Mouse (Mus musculus) monocyte, adult 2 months (primary cell): ENCODE results near the gene BC051665.
A peak's percentile ranks its signal among the peaks of the same experiment; 100 is the strongest.

Experiments
- DNase-seq, 2 experiments: peaks; one replicate each; pipeline ENCODE4 v3.0.0; 2022; ENCODE audit warnings: low spot score in 2 of 2, low read depth in 1 of 2

Gene BC051665

DNA sequence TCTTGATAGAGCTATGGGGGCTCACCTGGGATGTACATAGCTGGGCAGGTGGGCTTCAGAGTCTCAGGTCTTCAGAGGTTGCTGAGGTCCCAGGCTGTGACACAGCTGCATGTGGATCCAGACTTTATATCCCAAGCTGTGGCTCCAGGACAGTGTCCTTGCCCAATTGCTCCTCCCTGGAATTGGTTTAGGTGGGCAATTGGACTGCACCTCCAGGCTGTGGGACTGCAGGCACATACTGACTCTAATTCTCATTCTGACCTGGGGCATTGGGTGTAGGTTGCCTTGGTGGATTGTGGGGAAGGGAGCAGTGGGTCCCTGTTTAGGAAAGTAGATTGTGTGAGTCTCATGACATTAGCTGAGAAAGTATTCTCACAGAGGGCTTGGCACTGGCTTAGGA, at the start of gene BC051665:
TSS of gene BC051665 (minus strand) at position 101 of the 400 bp plus-strand sequence.
- DNase-seq = no peak

DNA sequence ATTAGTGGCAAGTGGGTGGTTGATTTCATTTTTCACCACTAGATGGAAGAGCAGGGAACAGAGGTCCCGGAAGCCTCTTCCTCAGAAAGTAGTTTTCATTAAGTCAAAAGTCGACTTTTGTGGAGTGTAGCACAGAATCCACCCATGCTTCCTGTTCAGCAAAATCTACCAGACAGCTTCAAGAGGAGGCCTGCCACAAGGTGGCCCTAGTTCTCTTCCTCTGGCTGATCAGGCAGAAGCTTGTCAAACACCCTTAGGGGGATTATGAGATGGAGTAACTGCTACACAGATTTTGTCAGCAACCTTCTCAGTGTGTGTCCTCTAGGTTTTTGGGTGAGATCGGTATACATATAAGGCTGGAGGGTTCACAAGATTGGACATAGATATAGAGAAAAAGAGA, 39.9 kb upstream of the BC051665 start:
- DNase-seq = no peak

DNA sequence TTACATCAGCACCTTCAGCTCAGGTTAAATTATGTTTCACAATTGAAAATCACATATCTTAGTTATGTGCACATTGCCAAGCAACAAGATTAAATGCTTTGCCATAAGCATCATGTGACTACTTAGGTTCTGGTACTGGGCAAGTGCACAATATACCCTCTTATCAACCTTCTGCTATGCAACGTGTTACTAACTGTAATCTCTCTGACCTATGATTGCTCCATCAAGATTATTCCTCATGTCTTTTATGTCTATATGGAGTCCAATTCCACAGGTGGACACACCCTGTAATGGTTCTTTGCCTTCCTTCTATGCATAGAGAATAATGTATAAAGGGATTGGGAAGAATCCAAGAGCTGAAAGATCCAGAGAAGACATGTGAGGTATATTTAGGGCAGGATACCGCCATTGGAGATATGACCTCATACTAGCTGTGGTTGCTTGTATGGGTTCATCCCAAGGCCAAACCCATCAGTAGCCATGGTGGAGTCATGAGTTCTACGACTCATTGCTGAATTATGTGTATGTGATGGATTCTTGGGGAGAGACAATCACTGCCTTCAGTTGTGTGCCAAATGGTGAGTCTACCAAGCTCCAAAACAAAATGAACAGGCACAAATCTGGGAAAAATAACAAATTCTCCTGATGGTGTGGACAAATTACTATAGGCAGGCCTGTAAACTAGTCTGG, 34.5 kb upstream of the BC051665 start:
- no peak for DNase-seq

DNA sequence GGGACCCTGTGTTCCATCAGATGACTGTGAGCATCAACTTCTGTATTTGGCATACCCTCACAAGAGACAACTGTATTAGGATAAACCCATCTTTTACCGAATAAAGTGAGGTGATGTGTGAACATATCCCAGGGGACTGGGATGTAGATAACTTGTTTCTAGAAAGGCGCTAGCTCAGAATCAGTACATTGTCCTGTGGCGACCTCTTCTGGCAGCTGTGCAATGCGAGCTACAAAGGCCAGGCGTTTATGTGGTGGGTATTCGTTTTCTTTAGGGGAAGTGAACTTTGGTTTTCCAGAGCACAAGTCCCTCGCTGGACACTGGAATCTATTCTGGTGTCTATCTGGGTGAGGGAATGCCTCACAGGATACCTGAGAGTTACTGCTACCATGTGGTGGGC, 33.3 kb upstream of the BC051665 start:
- no peak for DNase-seq

DNA sequence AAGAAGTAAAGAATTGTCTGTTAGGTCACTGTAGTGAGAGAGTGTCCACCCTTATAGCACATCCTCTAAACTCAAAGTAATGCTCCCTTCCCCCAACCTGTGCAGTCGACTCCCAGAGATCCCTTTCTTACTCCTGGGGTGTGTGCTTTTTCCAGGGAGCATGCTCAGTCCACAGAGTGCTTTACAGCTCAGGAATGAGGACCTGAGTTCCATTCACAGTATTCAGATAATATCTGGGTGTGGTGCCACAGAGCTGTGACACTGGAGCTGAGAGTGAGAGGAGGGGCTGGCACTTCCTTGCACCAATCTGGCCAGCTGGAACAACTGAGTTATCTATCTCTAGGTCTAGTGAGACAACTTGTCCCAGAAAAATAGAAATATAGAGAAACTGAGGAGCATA, 27.6 kb upstream of the BC051665 start:
- DNase-seq = no peak

DNA sequence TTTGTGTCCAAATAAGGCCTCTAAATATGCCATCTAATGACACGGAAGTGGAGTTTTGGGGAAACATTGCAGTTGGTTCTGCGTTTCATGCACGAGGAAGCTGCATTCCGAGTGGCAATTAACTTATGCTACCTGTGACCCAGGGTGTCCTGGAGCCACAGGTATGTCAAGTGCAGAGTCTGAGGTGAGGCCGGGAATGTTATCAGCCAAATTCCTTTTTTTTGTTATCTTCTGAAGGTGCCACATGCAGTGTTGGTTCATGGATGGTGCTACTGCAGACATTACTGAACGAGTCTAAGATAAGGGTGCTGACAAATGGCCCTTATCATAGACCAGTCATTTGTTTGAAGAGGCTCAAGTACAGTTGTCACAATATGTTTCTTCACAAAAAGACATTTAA, 26.6 kb upstream of the BC051665 start:
- DNase-seq = no peak

DNA sequence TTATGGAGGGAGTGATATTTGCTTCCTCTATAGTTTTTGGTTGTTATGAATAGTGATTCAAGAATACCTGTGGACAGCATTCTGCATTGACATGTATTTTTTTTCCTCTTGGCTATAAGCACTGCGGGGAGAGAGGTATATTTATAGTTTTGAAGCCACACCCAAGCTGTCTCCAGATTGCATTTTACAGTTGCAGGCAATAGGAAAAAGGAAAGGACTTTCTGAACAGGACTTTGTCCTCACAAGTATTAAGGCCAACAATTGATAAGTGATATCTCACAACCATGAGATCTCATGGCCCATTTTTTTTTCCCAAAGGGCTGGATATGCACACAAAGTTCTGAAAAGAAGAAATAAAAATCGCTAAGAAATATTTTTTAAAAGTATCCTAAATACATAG, 23.5 kb upstream of the BC051665 start:
- DNase-seq = no peak

DNA sequence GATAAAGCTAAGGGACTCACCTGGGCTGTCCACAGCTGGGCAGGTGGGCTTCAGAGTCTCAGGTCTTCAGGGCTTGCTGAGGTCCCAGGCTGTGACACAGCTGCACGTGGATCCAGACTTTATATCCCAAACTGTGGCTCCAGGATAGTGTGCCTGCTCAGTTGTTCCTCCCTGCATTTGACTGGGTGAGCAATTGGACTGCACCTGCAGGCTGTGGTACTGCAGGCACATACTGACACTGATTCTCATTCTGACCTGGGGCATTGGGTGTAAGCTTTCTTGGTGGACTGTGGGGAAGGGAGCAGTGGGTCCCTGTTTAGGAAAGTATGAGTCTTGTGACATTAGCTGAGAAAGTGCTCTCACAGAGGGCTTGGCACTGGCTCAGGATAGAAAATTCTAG, 16.6 kb upstream of the BC051665 start, which contains the start of gene Ctsll3:
TSS of gene Ctsll3 (minus strand) at position 101 of the 400 bp plus-strand sequence.
- DNase-seq = no peak

DNA sequence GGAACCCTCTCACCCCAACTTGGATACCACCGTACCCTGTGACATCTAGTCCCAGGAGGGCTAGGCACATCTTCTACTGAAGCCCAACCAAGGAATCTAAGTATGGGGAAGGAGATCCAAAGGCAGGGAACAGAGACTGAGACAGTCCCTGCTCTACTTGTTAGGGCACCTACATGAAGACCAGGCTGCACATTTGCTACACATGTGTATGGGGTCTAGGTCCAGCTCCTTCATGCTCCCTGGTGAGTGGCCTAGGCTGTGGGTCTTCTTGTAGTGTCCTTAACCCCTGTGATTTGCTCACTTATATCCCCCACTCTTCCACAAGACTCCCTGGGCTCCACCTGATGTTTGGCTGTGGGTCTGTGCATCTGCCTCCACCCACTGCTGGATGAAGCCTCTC, 3.3 kb upstream of the BC051665 start:
- DNase-seq = no peak

DNA sequence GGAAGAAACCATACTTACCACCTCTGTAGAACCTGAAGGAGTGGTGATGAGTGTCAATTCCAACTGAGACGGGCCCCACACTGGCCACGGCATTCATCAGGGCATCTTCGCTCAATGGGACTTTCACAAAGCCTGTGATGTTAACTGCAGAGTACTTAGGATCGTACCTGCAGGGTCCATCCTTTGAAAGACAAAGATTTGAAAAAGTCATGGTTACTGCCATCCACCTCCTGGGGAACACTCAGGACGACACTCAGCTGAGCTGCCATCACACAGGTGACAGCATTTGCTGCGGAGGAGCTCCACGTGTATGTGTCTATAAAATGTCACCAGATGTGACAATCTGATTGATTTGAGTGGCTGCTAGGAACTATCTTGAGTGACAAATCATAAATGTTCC, 2.9 kb downstream of the BC051665 start:
- no peak for DNase-seq

DNA sequence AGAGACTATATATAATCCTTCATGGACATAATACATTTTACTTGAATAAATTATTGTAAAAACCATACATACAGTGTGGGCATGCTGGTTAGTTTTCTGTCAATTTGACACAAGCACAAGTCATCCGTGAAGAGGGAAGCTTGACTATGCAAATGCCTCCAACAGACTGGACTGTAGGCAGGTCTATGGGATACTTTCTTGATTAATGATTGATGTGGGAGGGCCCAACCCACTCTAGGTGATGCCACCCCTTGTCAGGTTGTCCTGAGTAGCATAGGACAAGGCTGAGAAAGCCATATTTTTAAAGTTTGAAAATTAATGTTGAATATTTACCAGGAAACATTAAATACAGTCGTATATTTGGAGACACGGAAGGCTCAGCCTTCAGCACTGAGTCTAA, 5.6 kb downstream of the BC051665 start:
- no peak for DNase-seq

DNA sequence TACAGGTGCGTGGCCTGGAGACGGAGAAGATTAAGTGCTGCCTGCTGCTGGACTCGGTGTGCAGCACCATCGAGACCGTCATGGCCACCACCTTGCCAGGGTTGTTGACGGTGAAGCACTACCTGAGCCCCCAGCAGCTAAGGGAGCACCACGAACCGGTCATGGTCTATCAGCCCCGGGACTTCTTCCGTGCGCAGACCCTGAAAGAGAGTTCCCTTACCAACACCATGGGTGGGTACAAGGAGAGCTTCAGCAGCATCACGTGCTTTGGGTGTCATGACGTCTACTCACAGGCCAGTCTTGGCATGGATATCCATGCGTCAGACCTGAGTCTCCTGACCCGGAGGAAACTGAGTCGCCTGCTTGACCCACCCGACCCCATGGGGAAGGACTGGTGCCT, 25.0 kb downstream of the BC051665 start:
- DNase-seq = no peak

DNA sequence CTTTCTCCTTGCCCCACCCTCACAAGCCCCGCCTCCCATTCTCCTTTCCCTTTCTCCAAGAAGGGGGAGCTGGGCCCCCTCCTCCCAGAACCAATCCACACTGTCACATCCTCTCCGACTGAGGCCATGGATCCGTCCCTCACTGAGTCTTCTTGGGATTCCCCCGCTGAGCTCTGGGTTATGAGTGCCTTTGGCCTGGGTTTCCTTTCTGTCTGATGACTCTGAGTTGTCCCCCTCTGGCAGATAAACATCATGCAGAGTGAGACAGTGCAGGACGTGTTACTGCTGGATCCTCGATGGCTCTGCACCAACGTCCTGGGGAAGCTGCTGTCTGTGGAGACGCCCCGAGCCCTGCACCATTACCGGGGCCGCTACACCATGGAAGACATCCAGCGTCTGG, 25.8 kb downstream of the BC051665 start:
- DNase-seq = no peak

DNA sequence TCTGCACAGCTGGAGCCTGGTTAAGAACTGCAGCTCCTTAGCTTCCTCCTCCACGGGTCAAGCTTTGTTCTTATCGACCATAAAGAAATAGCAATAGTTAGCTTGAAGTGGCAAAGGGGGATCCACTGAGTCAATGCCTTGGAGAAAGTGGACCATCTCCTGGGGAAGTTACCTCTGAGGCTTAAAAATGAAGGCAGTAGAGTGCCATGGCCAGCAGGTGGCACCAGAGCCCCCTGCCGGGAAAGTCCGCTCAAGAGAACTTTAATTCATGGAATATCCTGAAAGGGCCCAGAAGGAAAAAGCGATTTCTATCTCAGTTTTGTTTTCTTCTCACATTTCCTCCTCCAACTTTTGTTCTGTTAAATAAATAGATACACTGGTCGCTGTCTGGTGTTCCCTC, 27.0 kb downstream of the BC051665 start:
- DNase-seq = no peak

DNA sequence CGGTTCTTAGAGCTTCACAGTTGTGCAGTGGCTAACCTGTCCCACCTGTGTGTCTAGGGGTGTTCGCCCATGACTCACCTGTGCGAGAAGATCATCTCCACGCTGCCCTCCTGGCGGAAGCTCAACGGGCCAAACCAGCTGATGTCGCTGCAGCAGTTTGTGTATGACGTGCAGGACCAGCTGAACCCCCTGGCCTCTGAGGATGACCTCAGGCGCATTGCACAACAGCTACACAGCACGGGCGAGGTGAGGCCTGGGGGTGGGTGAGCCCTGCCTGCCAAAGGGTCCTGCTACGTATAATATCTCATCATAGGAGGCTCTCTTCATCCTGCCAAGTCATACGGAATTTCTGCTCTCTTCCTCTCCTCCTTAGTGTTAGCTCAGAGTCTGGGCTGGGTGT, 28.9 kb downstream of the BC051665 start:
- DNase-seq = no peak

DNA sequence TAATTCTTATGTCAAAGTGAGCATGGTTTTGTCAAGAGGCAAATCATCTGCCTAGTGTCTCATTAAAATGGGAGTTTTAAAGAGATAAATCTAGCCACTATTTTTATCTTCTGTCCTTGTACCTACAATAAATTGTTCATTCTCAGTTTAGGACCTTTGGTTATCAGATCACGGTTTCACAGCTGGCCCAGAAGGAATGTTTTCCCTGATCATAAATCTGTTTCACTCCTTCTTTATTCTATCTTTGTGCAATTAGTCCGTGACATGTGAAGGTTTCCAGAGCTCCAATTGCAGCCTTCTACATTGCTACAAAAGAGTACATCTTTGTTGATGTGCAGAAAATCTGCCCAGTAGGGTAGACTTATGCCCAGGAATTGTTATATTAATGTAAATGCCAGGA, 30.9 kb downstream of the BC051665 start:
- DNase-seq = no peak

DNA sequence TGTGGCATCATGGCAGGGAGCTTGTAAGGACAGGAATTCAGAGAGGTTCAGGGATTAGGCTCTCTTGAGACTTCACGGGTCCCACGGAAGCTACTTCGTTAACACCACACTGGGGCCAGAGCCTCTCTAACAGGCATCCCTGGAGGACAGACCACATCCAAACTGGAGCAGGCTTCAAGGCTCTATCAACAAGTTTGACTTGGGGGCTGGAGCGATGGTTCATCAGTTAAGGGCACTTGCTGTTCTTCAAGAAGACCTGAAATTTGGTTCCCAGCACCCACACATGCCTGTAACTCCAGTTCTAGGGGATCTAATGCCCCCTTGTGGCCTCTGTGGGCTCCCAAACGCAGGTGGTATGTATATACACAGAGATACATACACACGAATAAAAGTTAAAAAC, 32.9 kb downstream of the BC051665 start:
- no peak for DNase-seq

DNA sequence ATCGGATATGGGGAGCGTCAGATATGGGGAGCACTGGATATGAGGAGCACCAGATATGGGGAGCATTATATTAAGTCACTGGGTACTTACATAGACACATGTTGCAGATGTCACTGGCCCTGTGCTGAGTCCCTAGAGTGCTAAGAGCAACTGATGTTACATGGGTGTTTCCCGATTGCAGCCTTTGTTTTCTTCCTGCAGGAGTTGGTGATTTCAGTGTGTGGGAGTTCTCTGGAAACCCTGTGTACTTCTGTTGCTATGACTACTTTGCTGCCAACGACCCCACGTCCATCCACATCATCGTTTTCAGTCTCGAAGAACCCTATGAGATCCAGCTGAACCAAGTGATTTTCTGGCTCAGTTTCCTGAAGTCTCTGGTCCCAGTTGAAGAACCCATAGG, 35.2 kb downstream of the BC051665 start:
- DNase-seq = no peak

DNA sequence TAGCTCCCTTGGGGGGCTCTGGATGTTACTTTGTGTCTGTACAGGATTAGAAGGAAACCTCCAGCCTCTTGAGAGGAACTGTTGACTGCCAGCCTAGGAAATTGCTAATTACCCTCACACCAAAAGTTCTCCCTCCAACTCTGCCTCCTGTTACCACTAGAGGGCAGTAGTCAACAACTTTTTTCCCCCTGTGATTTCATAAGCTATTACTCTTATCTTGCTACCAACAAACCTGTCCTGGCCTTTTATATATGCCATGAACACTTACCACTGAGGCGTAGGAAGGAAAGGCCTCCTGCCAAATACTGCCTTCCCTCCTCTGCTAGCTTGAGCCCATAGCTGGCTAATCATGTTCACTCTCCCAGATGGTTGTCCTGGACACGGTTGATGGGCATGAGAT, 37.6 kb downstream of the BC051665 start:
- DNase-seq = no peak

DNA sequence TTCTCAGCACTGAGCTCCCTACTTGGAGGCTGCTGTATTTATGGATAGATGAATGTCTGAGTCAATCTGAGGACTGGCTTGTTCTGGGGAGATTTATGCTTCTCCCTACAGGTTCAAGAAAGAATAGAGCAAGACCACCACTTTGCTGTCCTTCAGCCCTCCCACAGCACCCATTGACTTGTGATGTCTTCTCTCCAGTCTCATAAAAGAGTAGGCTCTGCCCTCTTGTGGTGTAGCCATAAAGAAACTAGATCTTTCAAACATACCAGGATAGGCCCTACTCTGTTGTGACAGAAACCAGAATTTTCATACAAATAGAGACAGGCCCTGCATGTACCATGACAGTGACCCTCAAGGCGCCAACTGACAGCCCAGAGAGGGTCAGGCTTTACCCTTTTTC, 39.0 kb downstream of the BC051665 start:
- DNase-seq = no peak

DNA sequence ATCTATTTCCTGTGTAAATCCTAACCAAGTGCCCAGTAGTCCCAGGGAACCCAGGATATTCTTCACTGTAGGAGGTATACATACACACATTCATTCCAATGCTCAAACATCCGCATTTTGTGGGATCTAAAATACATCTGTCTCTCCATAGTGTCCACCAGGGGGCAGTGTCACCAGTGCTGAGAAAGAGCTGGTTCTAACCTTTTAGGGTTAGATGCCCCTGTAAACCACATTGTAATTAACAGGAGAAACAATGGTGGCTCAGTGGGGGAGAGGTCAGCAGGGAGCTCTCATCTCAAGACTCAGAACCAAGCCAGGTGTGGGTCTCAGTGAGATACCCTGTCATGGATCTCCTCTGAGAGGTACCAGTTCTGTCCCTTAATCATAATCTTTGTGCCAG, 39.9 kb downstream of the BC051665 start:
- DNase-seq = no peak

DNA sequence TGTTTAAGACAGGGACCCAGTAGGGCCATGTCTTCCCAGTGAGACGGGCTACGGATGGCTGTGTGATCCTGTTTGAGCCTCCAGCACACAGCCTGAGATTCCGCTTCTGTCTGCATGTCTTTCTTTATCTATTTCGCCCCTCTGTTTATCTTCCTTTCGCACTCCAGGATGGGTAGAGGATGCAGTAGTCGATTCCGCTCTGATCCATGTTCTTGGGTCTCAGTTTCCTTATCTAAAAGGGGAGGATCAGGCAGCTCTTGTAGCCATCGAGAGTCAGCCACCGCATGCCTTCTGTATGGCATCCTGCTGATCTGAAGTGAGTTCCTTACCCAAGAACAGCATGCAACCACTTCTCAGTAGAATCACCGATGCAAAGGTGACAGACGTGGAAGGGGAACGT, 40.8 kb downstream of the BC051665 start:
- DNase-seq = no peak

DNA sequence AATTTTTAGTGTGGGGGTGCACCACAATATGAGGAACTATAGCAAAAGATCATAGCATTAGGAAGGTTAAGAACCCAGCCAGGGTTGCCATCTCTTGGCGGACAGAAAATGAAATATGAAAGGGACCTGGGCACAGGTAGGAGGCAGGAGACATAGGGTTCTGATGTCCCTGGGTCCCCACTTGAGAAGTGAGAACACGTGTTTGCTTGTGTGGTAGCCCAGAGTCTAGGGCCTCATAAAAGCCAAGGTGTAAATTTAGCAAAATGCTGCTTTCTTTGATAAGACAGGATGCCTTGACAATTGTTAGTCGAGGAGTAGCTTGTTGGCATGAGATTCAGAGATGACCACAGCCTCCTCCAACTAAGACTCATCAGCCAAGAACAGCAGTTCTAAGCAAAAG, 41.4 kb downstream of the BC051665 start:
- no peak for DNase-seq

DNA sequence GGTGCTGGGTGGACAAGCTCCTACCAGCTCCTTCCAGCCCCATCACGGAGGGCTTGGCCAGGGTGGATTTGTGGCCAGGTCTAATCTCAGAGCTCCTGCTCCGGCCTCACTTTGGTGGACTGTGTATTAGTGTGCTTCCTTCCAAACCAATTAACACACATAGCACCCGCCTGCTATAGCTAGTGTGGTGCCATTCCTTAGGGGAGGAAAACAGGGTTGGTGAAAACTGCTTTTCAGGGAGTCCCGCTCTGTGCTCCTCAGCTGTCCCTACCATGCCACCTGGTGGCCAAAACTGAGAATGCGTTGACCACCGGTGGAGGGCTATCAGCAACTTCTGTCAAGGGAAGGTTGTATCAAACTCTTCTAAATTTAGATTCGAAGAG, 42.1 kb downstream of the BC051665 start:
- DNase-seq = peak; percentile 36 to 64
